Mouse (Mus musculus): ENCODE data around the gene Ttbk2. TPM values are rescaled to one million over a fixed set of nuclear protein-coding genes. Genes with fewer than 3 reads are reported as not detected.

Gene Ttbk2
- total and polyA plus RNA-seq, 3 experiments: 2.0 to 15.2 (median 9.8) TPM

Other genes starting within 250 kb of the Ttbk2 start
- gene Haus2, start 241.2 kb downstream of the Ttbk2 start, total RNA-seq (2021): 10 to 100 TPM in 1 of 2 experiments, 1 to 10 TPM in 1; 9.4 to 12.6 TPM
- 0.61 and 0.95 TPM in 2 replicates for gene Haus2, start 241.2 kb downstream of the Ttbk2 start, polyA plus RNA-seq (2012; rRNA removed)
- 10 to 100 TPM; 17.9 to 21.6 TPM for gene Lrrc57, start 241.1 kb downstream of the Ttbk2 start, total RNA-seq (2021)
- 5.8 and 7.6 TPM in 2 replicates for gene Lrrc57, start 241.1 kb downstream of the Ttbk2 start, polyA plus RNA-seq (2012; rRNA removed)
- 1 to 10 TPM; 8.7 to 9.0 TPM for gene Stard9, start 221.5 kb downstream of the Ttbk2 start, total RNA-seq (2021)
- gene Stard9, start 221.5 kb downstream of the Ttbk2 start, polyA plus RNA-seq (2012; rRNA removed): 5.1 and 5.9 TPM in 2 replicates
- gene Cdan1, start 476 bp downstream of the Ttbk2 start, total RNA-seq (2021): 10 to 100 TPM; 11.4 to 12.4 TPM
- 20.1 and 26.6 TPM in 2 replicates for gene Cdan1, start 476 bp downstream of the Ttbk2 start, polyA plus RNA-seq (2012; rRNA removed)
- gene Ubr1, start 120.1 kb upstream of the Ttbk2 start, total RNA-seq (2021): 10 to 100 TPM; 31.5 to 32.8 TPM
- gene Ubr1, start 120.1 kb upstream of the Ttbk2 start, polyA plus RNA-seq (2012; rRNA removed): 23.7 and 30.3 TPM in 2 replicates
- 10 to 100 TPM; 11.9 to 28.5 TPM for gene Tmem62, start 126.4 kb upstream of the Ttbk2 start, total RNA-seq (2021)
- gene Tmem62, start 126.4 kb upstream of the Ttbk2 start, polyA plus RNA-seq (2012; rRNA removed): 9.2 and 13.4 TPM in 2 replicates
- 10 to 100 TPM; 43.7 to 44.8 TPM for gene Ccndbp1, start 157.8 kb upstream of the Ttbk2 start, total RNA-seq (2021)
- 9.7 and 13.7 TPM in 2 replicates for gene Ccndbp1, start 157.8 kb upstream of the Ttbk2 start, polyA plus RNA-seq (2012; rRNA removed)
- under 1 TPM in 1 of 2 experiments, not detected in 1; 0.17 TPM for gene Epb42, start 186.5 kb upstream of the Ttbk2 start, total RNA-seq (2021)
- not detected in 2 replicates for gene Epb42, start 186.5 kb upstream of the Ttbk2 start, polyA plus RNA-seq (2012; rRNA removed)
- gene Tgm5, start 235.2 kb upstream of the Ttbk2 start, total RNA-seq (2021): under 1 TPM in 1 of 2 experiments, not detected in 1; 0.12 TPM
- gene Tgm5, start 235.2 kb upstream of the Ttbk2 start, polyA plus RNA-seq (2012; rRNA removed): not detected in 2 replicates

All from adrenal gland, adult 2 months (tissue).